Mouse (Mus musculus) ES-E14 (cell line): ENCODE data around the gene Fcamr. TPM values are rescaled to one million over a fixed set of nuclear protein-coding genes. Genes with fewer than 3 reads are reported as not detected.

Experiments
- DNase-seq: peaks from one replicate; pipeline ENCODE4 v3.0.0-alpha.2; 2013; ENCODE audit warnings: low read depth, low spot score
- H3K27ac ChIP-seq: 2 replicates; pipeline ENCODE4 v1.5.1; 2012; ENCODE audit warnings: low read depth, mild to moderate bottlenecking, low read length, moderate library complexity, mixed read lengths; ENCODE audit not compliant: poor library complexity, insufficient read depth, severe bottlenecking
- H3K36me3 ChIP-seq: 2 replicates; pipeline ENCODE4 v1.6.1; 2012; ENCODE audit warnings: mild to moderate bottlenecking, low read length, moderate library complexity, mixed read lengths; ENCODE audit not compliant: control insufficient read depth, poor library complexity, insufficient read depth, severe bottlenecking
- H3K4me1 ChIP-seq, 2 experiments: fragments of 150-350 bp in 1 of 2; sonication (generic) in 1 of 2; 2 replicates each; pipeline ENCODE4 v1.6.1; 2012; ENCODE audit warnings: low read length in 2 of 2, mild to moderate bottlenecking in 1 of 2, mixed read lengths in 1 of 2; ENCODE audit not compliant: control insufficient read depth in 2 of 2, insufficient read depth in 2 of 2, poor library complexity in 1 of 2
- H3K4me3 ChIP-seq, 2 experiments: fragments of 150-350 bp in 1 of 2; sonication (generic) in 1 of 2; 2 replicates each; pipeline ENCODE4 v1.5.1; 2012; ENCODE audit warnings: low read length in 2 of 2, low read depth in 1 of 2, mild to moderate bottlenecking in 1 of 2, mixed read lengths in 1 of 2; ENCODE audit not compliant: insufficient read depth in 1 of 2, poor library complexity in 1 of 2, severe bottlenecking in 1 of 2
- H3K9ac ChIP-seq: 2 replicates; pipeline ENCODE4 v1.6.1; 2012; ENCODE audit warnings: low read depth, mild to moderate bottlenecking, low read length, mixed read lengths; ENCODE audit not compliant: poor library complexity, insufficient read depth, severe bottlenecking
- H3K9me3 ChIP-seq: fragments of 150-350 bp; sonication (generic); 2 replicates; pipeline ENCODE4 v1.6.1; 2012; ENCODE audit warnings: low read depth, mild to moderate bottlenecking, low read length; ENCODE audit not compliant: control insufficient read depth, insufficient read depth
- CHD2 ChIP-seq: IDR thresholded peaks from 2 replicates; pipeline ENCODE4 v1.6.1; 2014; ENCODE audit warnings: mild to moderate bottlenecking, low read depth, low read length, inconsistent platforms
- HCFC1 ChIP-seq: IDR thresholded peaks from 2 replicates; pipeline ENCODE4 v1.6.1; 2012; ENCODE audit warnings: low read length, inconsistent platforms, borderline replicate concordance; ENCODE audit not compliant: insufficient read depth
- MAFK ChIP-seq: IDR thresholded peaks from 2 replicates; pipeline ENCODE4 v1.6.1; 2014; ENCODE audit warnings: mild to moderate bottlenecking, low read depth, low read length, inconsistent platforms; ENCODE audit not compliant: insufficient read depth
- ZC3H11A ChIP-seq: IDR thresholded peaks from 2 replicates; pipeline ENCODE4 v1.6.1; 2012; ENCODE audit warnings: low read depth, mild to moderate bottlenecking, inconsistent platforms, low read length, borderline replicate concordance
- ZNF384 ChIP-seq: IDR thresholded peaks from 2 replicates; pipeline ENCODE4 v1.6.1; 2012; ENCODE audit warnings: low read depth, low read length, inconsistent platforms
- in situ Hi-C, 2 experiments: fragments of 600-800 bp; cut with MboI; formaldehyde crosslinking; loops; one replicate each; pipeline ENCODE4 v1.15.1; 2025; ENCODE audit warnings: low sequenced_read_pairs in 2 of 2, inconsistent platforms in 1 of 2; ENCODE audit not compliant: unreplicated experiment in 2 of 2
- total RNA-seq: library from RNA; depleted of rRNA; stranded (reverse); fragments of 300-350 nt; gene quantifications from 2 replicates; pipeline ENCODE4 v1.2.3, GENCODE M21; 2012

Fcamr gene
- total RNA-seq, 1 experiment, result 0.09 TPM

DNA sequence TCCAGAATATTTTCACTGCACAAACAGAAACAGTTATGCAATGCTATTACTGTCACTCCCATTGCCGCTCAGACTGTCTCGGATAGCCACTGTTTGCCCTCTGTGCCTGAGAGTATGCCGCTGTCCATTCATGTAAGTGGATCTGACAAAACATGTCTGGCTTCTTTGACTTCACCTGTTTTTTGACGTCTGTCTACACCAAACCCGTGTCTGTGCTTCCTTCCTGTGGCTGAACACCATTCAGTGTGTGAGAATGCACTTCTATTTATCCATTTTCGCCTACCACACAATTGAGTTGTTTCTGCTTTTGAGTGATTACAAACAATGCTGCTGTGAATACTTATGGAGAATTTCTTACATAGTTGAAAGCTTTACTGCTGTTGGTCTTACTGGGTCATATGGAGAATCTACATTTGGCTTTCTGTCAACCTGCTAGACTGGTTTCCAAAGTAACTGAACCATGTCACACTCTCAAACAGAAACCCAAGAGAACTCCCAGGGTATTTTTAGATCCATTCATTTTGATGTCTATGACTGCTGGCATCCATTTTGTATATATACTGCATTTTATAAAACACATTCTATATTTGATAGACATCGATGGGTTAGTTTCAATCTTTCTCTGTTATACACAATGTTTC lies 24.9 kb upstream of the Fcamr start:
- H3K27ac ChIP-seq, result no peak overlapping the region
- no peak overlapping the region for H3K4me3 ChIP-seq
- no peak for TF ChIP-seq ZNF384
- TF ChIP-seq HCFC1, result no peak
- TF ChIP-seq ZC3H11A, result no peak
- no peak for TF ChIP-seq CHD2
- no peak for TF ChIP-seq MAFK
- in situ Hi-C loops, result no loop called here
- H3K36me3 ChIP-seq, result no peaks in the 10 kb centered on the region
- no peaks in the 10 kb centered on the region for H3K9me3 ChIP-seq
- H3K4me1 ChIP-seq, result no peaks in the 10 kb centered on the region
- DNase-seq, result no peak
- no peak overlapping the region for H3K9ac ChIP-seq

DNA sequence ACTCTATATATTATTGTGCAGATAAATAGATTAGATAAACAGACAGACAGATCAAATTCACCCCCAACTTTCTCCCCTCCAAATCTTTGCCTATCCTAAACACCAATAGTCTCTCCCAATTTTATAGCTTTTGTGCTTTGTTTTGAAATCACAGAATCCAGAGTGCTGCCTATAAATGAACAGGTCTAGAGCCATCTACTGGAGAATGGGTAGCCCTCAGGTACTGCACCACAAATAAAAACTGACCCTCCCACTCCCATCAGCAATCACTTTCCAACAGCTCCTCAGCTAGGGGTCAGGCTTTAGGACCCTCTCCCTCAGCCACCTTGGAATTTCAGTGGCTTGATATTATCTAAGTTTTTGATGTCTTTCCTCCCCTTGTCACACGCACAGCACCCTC lies 24.1 kb upstream of the Fcamr start:
- in situ Hi-C loops, result no loop called here
- no peaks in the 10 kb centered on the region for H3K36me3 ChIP-seq
- no peak overlapping the region for H3K27ac ChIP-seq
- no peaks in the 10 kb centered on the region for H3K9me3 ChIP-seq
- H3K4me3 ChIP-seq, result no peak overlapping the region
- no peak overlapping the region for H3K9ac ChIP-seq
- H3K4me1 ChIP-seq, result no peaks in the 10 kb centered on the region
- TF ChIP-seq ZC3H11A (no peak), HCFC1 (no peak), ZNF384 (no peak), MAFK (no peak), CHD2 (no peak)
- no peak for DNase-seq

DNA sequence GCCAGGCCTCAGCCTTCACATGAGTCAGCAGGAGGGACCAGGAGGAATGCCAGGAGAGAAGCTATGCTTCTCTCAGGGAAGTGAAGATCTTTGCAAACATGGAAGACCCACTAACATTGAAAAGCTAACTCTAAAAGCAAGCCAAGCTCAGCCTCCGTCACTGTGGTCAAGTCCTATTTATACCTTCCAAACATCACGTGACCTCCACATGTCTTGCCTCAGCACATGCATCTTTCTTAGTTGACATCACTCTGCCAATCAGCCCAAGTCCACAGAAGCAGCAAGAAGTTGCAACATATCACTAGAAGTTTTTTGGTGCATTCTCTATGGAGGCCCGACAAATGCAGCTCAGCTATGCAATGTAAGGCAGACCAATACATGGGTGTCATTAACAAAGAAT lies 20.8 kb upstream of the Fcamr start:
- TF ChIP-seq HCFC1 (no peak), MAFK (no peak), ZC3H11A (no peak), ZNF384 (no peak), CHD2 (no peak)
- H3K36me3 ChIP-seq, result no peaks in the 10 kb centered on the region
- no peak for DNase-seq
- H3K27ac ChIP-seq, result no peak overlapping the region
- H3K4me3 ChIP-seq, result no peak overlapping the region
- no peak overlapping the region for H3K9ac ChIP-seq
- H3K4me1 ChIP-seq, result no peaks in the 10 kb centered on the region
- no peaks in the 10 kb centered on the region for H3K9me3 ChIP-seq
- in situ Hi-C loops, result no loop called here

DNA sequence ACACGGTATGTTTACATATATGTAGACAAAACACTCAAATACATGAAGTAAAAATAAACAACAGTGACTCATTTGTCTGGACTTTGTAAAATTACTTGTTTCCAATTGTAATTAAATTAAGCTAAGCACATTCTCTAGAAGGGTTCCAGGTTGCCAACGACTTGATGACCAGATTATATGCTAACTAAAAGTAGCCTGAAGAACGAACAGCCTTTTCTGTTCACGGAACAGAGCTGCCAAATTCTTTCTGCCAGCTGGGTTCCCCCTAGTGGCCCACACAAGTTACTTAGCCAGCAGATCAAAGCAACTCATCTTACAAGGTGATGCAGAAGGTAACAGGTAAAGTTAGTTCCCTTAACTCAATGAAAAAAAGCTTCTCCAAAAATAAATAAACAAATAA lies 16.6 kb upstream of the Fcamr start:
- in situ Hi-C loops, result no loop called here
- Histone ChIP-seq H3K4me3 (no peak overlapping the region), H3K9me3 (no peaks in the 10 kb centered on the region), H3K36me3 (no peaks in the 10 kb centered on the region), H3K9ac (no peak overlapping the region), H3K27ac (no peak overlapping the region), H3K4me1 (no peaks in the 10 kb centered on the region)
- DNase-seq, result no peak
- TF ChIP-seq MAFK, result no peak
- TF ChIP-seq CHD2, result no peak
- no peak for TF ChIP-seq ZC3H11A
- TF ChIP-seq ZNF384, result no peak
- TF ChIP-seq HCFC1, result no peak

DNA sequence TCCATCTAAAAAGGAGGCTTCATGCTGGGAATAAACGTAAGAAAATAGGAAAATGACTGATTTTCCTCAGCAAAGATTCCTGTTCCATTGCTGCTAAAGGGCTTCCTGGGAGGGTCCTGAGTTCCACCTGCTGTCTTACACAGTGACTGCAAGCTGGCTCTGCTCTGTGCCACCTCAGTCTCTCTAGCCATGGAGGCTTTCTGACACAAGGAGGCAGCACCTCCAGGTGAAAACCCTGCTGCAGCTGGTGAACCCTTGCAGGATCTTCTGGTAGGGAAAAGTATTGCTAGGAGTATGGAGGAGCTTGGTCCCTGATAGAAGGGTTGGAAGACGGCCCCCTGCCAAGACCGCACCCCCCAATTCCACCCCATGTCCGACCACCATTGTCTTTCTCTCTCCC lies 13.7 kb upstream of the Fcamr start:
- Histone ChIP-seq H3K27ac (no peak overlapping the region), H3K36me3 (no peaks in the 10 kb centered on the region), H3K4me3 (no peak overlapping the region), H3K4me1 (no peaks in the 10 kb centered on the region), H3K9me3 (no peaks in the 10 kb centered on the region), H3K9ac (no peak overlapping the region)
- in situ Hi-C loops, result no loop called here
- TF ChIP-seq MAFK (no peak), HCFC1 (no peak), ZNF384 (no peak), CHD2 (no peak), ZC3H11A (no peak)
- DNase-seq, result no peak
